Mouse (Mus musculus): ENCODE data around the gene Slc2a6. TPM values are rescaled to one million over a fixed set of nuclear protein-coding genes. Genes with fewer than 3 reads are reported as not detected.
A peak's percentile ranks its signal among the peaks of the same experiment; 100 is the strongest.

The Slc2a6 gene
- total and polyA plus RNA-seq, 3 experiments = 2.6 to 3.2 TPM; not detected in 1

DNA sequence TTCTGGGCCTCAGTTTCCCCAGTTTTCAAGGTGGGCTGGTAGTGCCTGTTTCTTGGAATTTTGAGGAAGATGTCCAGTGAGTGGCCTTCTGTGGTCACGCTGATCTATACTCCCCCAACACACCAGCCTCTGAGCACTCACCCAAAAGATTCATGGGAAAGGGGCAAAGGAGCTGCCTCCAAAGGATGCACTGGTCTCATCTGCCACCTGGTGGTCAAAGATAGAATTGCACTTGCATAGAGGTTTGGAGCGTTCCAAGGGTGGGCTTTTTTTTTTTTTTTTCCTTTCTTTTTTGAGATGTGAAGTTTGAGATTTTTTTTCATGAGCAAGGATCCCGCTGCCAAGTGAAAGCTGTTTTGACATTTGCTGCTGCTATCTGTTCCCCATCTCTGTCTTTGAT is 10.8 kb upstream of the Slc2a6 start:
- DNase-seq (ENCODE audit: low read depth, low spot score) = peak; percentile 77
- peak overlapping the region; percentile 17; the same call in 1 of the 2 replicates for H3K9ac ChIP-seq (ENCODE audit: control insufficient read depth, low read depth, low read length, poor library complexity, severe bottlenecking)
- no peaks in the 10 kb centered on the region for H3K9me3 ChIP-seq (replicated peaks; ENCODE audit: insufficient read depth, low read length)
- H3K36me3 ChIP-seq (ENCODE audit: control insufficient read depth in 1 of 2, insufficient read depth in 2 of 2, low read length in 2 of 2) = no peaks in the 10 kb centered on the region
- H3K4me1 ChIP-seq (ENCODE audit: control insufficient read depth in 1 of 2, insufficient read depth in 2 of 2, low read length in 2 of 2) = peaks cover 0 to 10% of the 10 kb centered on the region in 2 experiments; a peak in 1 of 4 replicates
- H3K27ac ChIP-seq (ENCODE audit: control insufficient read depth, low read depth, low read length) = no peak overlapping the region
- no peaks in the 10 kb centered on the region for H3K27me3 ChIP-seq (ENCODE audit: control insufficient read depth in 1 of 2, insufficient read depth in 2 of 2, low read length in 2 of 2)
- peak overlapping the region; percentile 7 to 40; a peak in 2 of 4 replicates for H3K4me3 ChIP-seq (ENCODE audit: control insufficient read depth in 1 of 2, insufficient read depth in 1 of 2, low read depth in 2 of 2, low read length in 2 of 2)
- H3K79me2 ChIP-seq (ENCODE audit: control insufficient read depth, insufficient read depth, low read length, poor library complexity) = no peaks in the 10 kb centered on the region
- TF ChIP-seq MXI1 (IDR thresholded peaks at IDR 0.05; ENCODE audit: low read depth, low read length) = no peak
- no peak for TF ChIP-seq CHD1 (IDR thresholded peaks at IDR 0.05; ENCODE audit: low read depth, low read length)
- no peak for TF ChIP-seq ZMIZ1 (IDR thresholded peaks at IDR 0.05; ENCODE audit: low read depth, low read length)
- TF ChIP-seq TCF12 (IDR thresholded peaks at IDR 0.05; ENCODE audit: low read depth, low read length) = no peak
- no peak for TF ChIP-seq POLR2AphosphoS5 (IDR thresholded peaks at IDR 0.05; ENCODE audit: borderline replicate concordance, low read depth, low read length)
- peak; percentile 96 for TF ChIP-seq ZC3H11A (IDR thresholded peaks at IDR 0.05; ENCODE audit: low read depth, low read length)
- 0 out of 4 replicates have a peak, but pooled peaks of 1 of the 2 experiments have one; percentile 1 for TF ChIP-seq EP300 (IDR thresholded peaks at IDR 0.05; ENCODE audit: low read depth in 1 of 2, low read length in 2 of 2)
- peak; percentile 99 for TF ChIP-seq RAD21 (IDR thresholded peaks at IDR 0.05; ENCODE audit: low read depth, low read length)
- no peak for TF ChIP-seq KAT2A (conservative IDR thresholded peaks at IDR 0.05; ENCODE audit: low read depth, low read length)
- TF ChIP-seq SMC3 (IDR thresholded peaks at IDR 0.05; ENCODE audit: low read depth, low read length) = peak; percentile 97
- TF ChIP-seq GATA1 (IDR thresholded peaks at IDR 0.05; ENCODE audit: low read depth, low read length) = no peak
- TF ChIP-seq JUND (IDR thresholded peaks at IDR 0.05; ENCODE audit: low read depth, low read length) = no peak
- TF ChIP-seq E2F4 (IDR thresholded peaks at IDR 0.05; ENCODE audit: borderline replicate concordance, low read depth, low read length) = no peak
- TF ChIP-seq NRF1 (IDR thresholded peaks at IDR 0.05; ENCODE audit: insufficient read depth, low read depth, low read length, poor library complexity, severe bottlenecking) = 0 out of 2 replicates have a peak, but pooled peaks have one; percentile 5
- no peak for TF ChIP-seq HCFC1 (IDR thresholded peaks at IDR 0.05; ENCODE audit: low read depth, low read length)
- TF ChIP-seq ELF1 (IDR thresholded peaks at IDR 0.05; ENCODE audit: low read depth, low read length) = no peak
- TF ChIP-seq SIN3A (IDR thresholded peaks at IDR 0.05; ENCODE audit: low read length) = peak; percentile 60
- no peak for TF ChIP-seq NELFE (IDR thresholded peaks at IDR 0.05; ENCODE audit: low read depth, low read length)
- no peak for TF ChIP-seq ZKSCAN1 (IDR thresholded peaks at IDR 0.05; ENCODE audit: low read depth, low read length)
- TF ChIP-seq RCOR1 (IDR thresholded peaks at IDR 0.05; ENCODE audit: low read depth, low read length) = no peak
- TF ChIP-seq MYB (IDR thresholded peaks at IDR 0.05; ENCODE audit: low read depth, low read length) = no peak
- no peak for TF ChIP-seq MAFK (IDR thresholded peaks at IDR 0.05; ENCODE audit: borderline replicate concordance, low read depth, low read length)
- no peak for TF ChIP-seq MAZ (IDR thresholded peaks at IDR 0.05; ENCODE audit: low read depth, low read length)
- no peak for TF ChIP-seq USF1 (IDR thresholded peaks at IDR 0.05; ENCODE audit: low read depth, low read length)
- peak; percentile 94 for TF ChIP-seq ZNF384 (IDR thresholded peaks at IDR 0.05; ENCODE audit: low read depth, low read length)
- TF ChIP-seq GABPA (IDR thresholded peaks at IDR 0.05; ENCODE audit: low read depth, low read length) = no peak
- no peak for TF ChIP-seq POLR2A (IDR thresholded peaks at IDR 0.05; ENCODE audit: control insufficient read depth in 1 of 2, insufficient read depth in 1 of 2, low read depth in 1 of 2, low read length in 2 of 2, poor library complexity in 1 of 2)
- TF ChIP-seq BHLHE40 (IDR thresholded peaks at IDR 0.05; ENCODE audit: borderline replicate concordance, low read depth, low read length) = no peak
- TF ChIP-seq TAL1 (IDR thresholded peaks at IDR 0.05; ENCODE audit: low read length) = no peak
- TF ChIP-seq POLR2AphosphoS2 (IDR thresholded peaks at IDR 0.05; ENCODE audit: low read length) = no peak
- no peak for TF ChIP-seq UBTF (IDR thresholded peaks at IDR 0.05; ENCODE audit: borderline replicate concordance, insufficient read depth, low read depth, low read length)
- no peak for TF ChIP-seq MEF2A (IDR thresholded peaks at IDR 0.05; ENCODE audit: extremely low read depth, insufficient replicate concordance, low read depth, low read length, poor library complexity, severe bottlenecking)
- no peak for TF ChIP-seq ETS1 (IDR thresholded peaks at IDR 0.05; ENCODE audit: low read depth, low read length)
- no peak for TF ChIP-seq MAX (IDR thresholded peaks at IDR 0.05; ENCODE audit: low read length)
- TF ChIP-seq CTCF (IDR thresholded peaks at IDR 0.05 in 2 of 3, conservative IDR thresholded peaks at IDR 0.05 in 1 of 3; ENCODE audit: control insufficient read depth in 1 of 3, insufficient read depth in 1 of 3, low read depth in 2 of 3, low read length in 3 of 3, poor library complexity in 1 of 3, severe bottlenecking in 1 of 3) = peak; percentile 89 to 98 (median 91)
- TF ChIP-seq MYC (IDR thresholded peaks at IDR 0.05; ENCODE audit: low read depth, low read length) = no peak
- TF ChIP-seq CHD2 (IDR thresholded peaks at IDR 0.05; ENCODE audit: low read length) = no peak
- no peak for TF ChIP-seq TBP (IDR thresholded peaks at IDR 0.05; ENCODE audit: low read depth, low read length)
